Mouse (Mus musculus): Measurements from ENCODE around the gene Iffo1. TPM values are rescaled to one million over a fixed set of nuclear protein-coding genes. Genes with fewer than 3 reads are reported as not detected.

Iffo1 gene
- polyA plus RNA-seq, 1 experiment from 2014 or later: 7.9 TPM

DNA sequence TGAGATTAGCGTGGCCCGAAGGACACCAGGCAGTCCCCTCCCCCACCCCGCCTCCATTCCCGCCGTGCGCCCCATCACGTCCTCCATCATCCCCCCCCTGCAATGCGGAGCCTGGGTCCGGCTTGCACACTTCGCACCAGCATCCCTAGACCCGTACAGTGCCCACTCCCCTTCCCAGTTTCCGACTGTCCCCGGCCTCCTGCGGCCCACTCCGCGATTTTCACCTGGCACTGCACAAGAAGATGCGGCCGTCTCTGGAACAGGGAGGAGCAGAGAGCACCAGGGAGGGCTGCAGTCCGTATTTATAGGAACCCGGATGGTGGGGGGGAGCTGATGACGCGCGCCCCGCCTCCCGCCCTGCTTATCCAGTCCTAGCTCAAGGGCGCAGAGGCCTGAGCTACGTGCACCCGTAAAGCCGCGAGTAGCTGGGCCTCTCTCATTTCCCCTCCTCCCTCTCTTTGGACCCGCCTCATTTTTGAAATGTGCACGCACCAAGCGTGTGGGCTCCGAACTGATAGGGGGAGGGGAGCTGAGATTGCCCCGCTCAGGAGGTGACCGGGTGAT lies 20.4 kb downstream of the Iffo1 start:
- Histone ChIP-seq H3K4me3 (ENCODE audit: low read length) (peak overlapping the region; percentile 93), H3K36me3 (ENCODE audit: insufficient read depth, low read length) (peaks cover 60% of the 10 kb centered on the region), H3K4me2 (replicated peaks; ENCODE audit: low read depth, low read length) (peak overlapping the region; percentile 80), H3K9ac (replicated peaks; ENCODE audit: low read length) (peak overlapping the region; percentile 96), H3K27me3 (ENCODE audit: insufficient read depth, low read length) (no peaks in the 10 kb centered on the region), H3K4me1 (ENCODE audit: insufficient read depth, low read length) (peaks cover 47% of the 10 kb centered on the region), H3K27ac (ENCODE audit: low read length) (peak overlapping the region; percentile 95), H3K9me3 (ENCODE audit: low read length) (no peaks in the 10 kb centered on the region)
- WGBS: under 1% methylated on average over 33 of the region's 36 CpGs
- peak; percentile 93 for ATAC-seq (ENCODE audit: low FRiP score, low TSS enrichment)

DNA sequence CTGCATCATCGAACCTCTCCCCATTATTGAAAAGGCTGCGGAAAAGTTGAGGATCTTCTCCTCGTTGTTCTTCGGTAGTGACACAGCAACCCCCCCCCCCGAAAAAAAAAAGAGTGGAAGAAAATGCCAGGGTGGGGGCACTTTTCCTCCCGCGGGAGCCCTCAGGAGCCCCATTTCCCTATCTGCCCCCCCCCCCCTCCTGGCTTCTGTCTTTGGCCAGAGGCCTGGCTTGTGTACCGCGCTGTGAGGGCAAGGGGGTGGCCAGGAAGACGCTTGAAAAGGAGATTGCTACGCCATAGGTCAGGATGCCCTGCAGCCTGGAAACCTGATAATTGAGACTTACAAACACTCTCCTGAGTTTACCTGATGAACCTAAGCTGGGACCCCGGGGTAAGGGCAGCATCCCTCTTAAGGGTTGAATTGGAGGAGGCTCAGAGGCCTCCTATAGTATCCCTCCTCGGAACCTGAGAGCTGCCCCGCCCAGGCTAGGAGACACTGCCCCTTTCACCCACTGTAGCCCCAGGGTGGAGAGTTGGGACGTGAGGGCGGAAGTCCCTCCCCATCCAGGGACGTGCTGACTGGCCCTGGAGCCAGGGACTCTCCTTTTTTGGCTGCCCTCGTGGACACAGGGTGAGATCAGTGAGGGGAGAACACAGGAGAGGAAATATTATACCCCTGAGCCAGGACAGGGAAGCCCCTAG lies 21.2 kb downstream of the Iffo1 start, which contains the start of gene Gapdh:
Gapdh (minus strand) TSS at position 417 of the 701 bp plus-strand sequence.
- H3K9ac ChIP-seq (replicated peaks; ENCODE audit: low read length): peak within 1 kb of the TSS; percentile 96
- H3K4me3 ChIP-seq (ENCODE audit: low read length): peak within 1 kb of the TSS; percentile 93
- H3K4me2 ChIP-seq (replicated peaks; ENCODE audit: low read depth, low read length): peak within 1 kb of the TSS; percentile 80
- H3K27ac ChIP-seq (ENCODE audit: low read length): peak within 1 kb of the TSS; percentile 95
- H3K9me3 ChIP-seq (ENCODE audit: low read length): no peaks in the 10 kb centered on the region
- no peaks in the 10 kb centered on the region for H3K27me3 ChIP-seq (ENCODE audit: insufficient read depth, low read length)
- H3K4me1 ChIP-seq (ENCODE audit: insufficient read depth, low read length): peaks cover 42% of the 10 kb centered on the region
- under 1% methylated on average over 18 of the region's 18 CpGs for WGBS
- peaks cover 60% of the 10 kb centered on the region for H3K36me3 ChIP-seq (ENCODE audit: insufficient read depth, low read length)
- ATAC-seq (ENCODE audit: low FRiP score, low TSS enrichment): peak; percentile 73

GRCm38 (mm10) chr6:125166861-125167650 lies 22.0 kb downstream of the Iffo1 start:
- Histone ChIP-seq H3K4me1 (ENCODE audit: insufficient read depth, low read length) (peaks cover 35% of the 10 kb centered on the region), H3K9me3 (ENCODE audit: low read length) (no peaks in the 10 kb centered on the region), H3K27me3 (ENCODE audit: insufficient read depth, low read length) (no peaks in the 10 kb centered on the region), H3K4me2 (replicated peaks; ENCODE audit: low read depth, low read length) (peak overlapping the region; percentile 80), H3K9ac (replicated peaks; ENCODE audit: low read length) (peak overlapping the region; percentile 96), H3K27ac (ENCODE audit: low read length) (peak overlapping the region; percentile 89), H3K4me3 (ENCODE audit: low read length) (peak overlapping the region; percentile 93), H3K36me3 (ENCODE audit: insufficient read depth, low read length) (peaks cover 64% of the 10 kb centered on the region)
- ATAC-seq (ENCODE audit: low FRiP score, low TSS enrichment): peak; percentile 17; the same call in 1 of the 2 replicates
- 22% methylated on average over 10 of the region's 10 CpGs for WGBS

DNA sequence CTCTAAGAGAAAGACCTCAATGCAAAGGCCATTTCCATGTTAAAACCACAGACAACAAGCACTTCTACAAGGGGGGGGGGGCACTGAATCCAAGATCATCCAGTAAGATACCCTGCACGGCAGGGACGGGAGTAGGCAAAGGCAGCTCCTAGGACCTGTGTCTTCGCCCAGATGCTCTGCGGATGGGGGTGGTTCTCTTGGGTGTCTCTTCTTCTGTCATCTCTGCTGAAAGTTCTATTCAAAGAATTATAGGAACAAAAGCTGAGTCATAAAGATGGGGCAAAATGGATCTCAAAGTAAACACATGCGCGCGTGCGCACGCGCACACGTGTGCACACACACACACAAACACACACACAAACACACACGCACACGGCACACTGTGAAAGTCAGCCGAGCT lies 23.0 kb downstream of the Iffo1 start:
- Histone ChIP-seq H3K9me3 (ENCODE audit: low read length) (no peaks in the 10 kb centered on the region), H3K27ac (ENCODE audit: low read length) (no peak overlapping the region), H3K4me2 (replicated peaks; ENCODE audit: low read depth, low read length) (no peak overlapping the region), H3K27me3 (ENCODE audit: insufficient read depth, low read length) (no peaks in the 10 kb centered on the region), H3K4me1 (ENCODE audit: insufficient read depth, low read length) (peaks cover 29% of the 10 kb centered on the region), H3K9ac (replicated peaks; ENCODE audit: low read length) (no peak overlapping the region), H3K36me3 (ENCODE audit: insufficient read depth, low read length) (peaks cover 68% of the 10 kb centered on the region), H3K4me3 (ENCODE audit: low read length) (no peak overlapping the region)
- no peak for ATAC-seq (ENCODE audit: low FRiP score, low TSS enrichment)
- WGBS: 91% methylated on average over 14 of the region's 14 CpGs

DNA sequence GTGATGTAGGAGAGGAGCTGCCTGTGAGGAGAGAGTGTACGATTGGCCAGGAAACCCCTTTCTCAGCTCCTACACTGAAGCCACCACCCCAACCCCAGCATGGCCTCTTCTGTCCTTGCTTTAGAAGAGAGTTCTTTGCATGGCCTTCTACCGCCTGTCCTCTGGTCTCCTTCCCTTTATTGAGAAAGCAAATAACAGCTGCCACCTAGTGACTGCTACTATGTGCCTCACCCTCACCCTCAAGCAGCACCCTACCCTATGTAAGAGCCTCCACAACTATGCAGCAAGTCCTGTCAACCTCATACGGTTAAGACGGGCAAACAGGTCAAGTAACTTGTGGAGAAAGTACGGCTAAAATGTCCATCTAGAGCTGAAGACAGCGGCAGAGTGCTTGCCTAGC lies 25.2 kb downstream of the Iffo1 start:
- Histone ChIP-seq H3K4me2 (replicated peaks; ENCODE audit: low read depth, low read length) (no peak overlapping the region), H3K27ac (ENCODE audit: low read length) (no peak overlapping the region), H3K9ac (replicated peaks; ENCODE audit: low read length) (no peak overlapping the region), H3K4me1 (ENCODE audit: insufficient read depth, low read length) (peaks cover 18% of the 10 kb centered on the region), H3K9me3 (ENCODE audit: low read length) (no peaks in the 10 kb centered on the region), H3K4me3 (ENCODE audit: low read length) (no peak overlapping the region), H3K36me3 (ENCODE audit: insufficient read depth, low read length) (peaks cover 78% of the 10 kb centered on the region), H3K27me3 (ENCODE audit: insufficient read depth, low read length) (no peaks in the 10 kb centered on the region)
- no peak for ATAC-seq (ENCODE audit: low FRiP score, low TSS enrichment)
- WGBS: 80% methylated on average over 6 of the region's 6 CpGs

DNA sequence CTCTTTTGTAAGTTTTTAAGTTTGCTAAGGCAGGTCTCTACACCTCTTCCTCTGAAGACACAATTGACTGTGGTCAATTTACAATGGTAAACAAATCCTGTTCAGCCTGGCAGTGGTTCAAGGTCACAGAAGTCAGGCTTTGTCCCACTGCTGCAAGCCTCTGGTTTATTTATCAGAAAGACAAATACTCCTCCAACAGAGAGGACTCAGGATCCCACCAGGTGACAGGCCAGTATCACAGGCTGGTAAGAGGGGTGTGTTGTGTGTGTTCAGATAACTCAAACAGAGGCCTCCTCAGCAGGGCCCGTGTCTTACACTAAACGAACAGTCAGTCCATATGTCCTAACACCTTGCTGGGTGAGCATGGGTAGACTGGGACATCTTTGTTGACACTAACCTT lies 27.4 kb downstream of the Iffo1 start:
- H3K4me1 ChIP-seq (ENCODE audit: insufficient read depth, low read length): peaks cover 4% of the 10 kb centered on the region
- no peak for ATAC-seq (ENCODE audit: low FRiP score, low TSS enrichment)
- H3K9ac ChIP-seq (replicated peaks; ENCODE audit: low read length): no peak overlapping the region
- 89% methylated on average over 2 of the region's 2 CpGs for WGBS
- H3K27ac ChIP-seq (ENCODE audit: low read length): no peak overlapping the region
- H3K9me3 ChIP-seq (ENCODE audit: low read length): no peaks in the 10 kb centered on the region
- H3K4me3 ChIP-seq (ENCODE audit: low read length): no peak overlapping the region
- no peak overlapping the region for H3K4me2 ChIP-seq (replicated peaks; ENCODE audit: low read depth, low read length)
- H3K36me3 ChIP-seq (ENCODE audit: insufficient read depth, low read length): peaks cover 97% of the 10 kb centered on the region
- H3K27me3 ChIP-seq (ENCODE audit: insufficient read depth, low read length): no peaks in the 10 kb centered on the region

GRCm38 (mm10) chr6:125173256-125173655 lies 28.2 kb downstream of the Iffo1 start:
- H3K27me3 ChIP-seq (ENCODE audit: insufficient read depth, low read length): no peaks in the 10 kb centered on the region
- no peak overlapping the region for H3K4me2 ChIP-seq (replicated peaks; ENCODE audit: low read depth, low read length)
- peaks cover 98% of the 10 kb centered on the region for H3K36me3 ChIP-seq (ENCODE audit: insufficient read depth, low read length)
- H3K9ac ChIP-seq (replicated peaks; ENCODE audit: low read length): no peak overlapping the region
- no peak for ATAC-seq (ENCODE audit: low FRiP score, low TSS enrichment)
- H3K27ac ChIP-seq (ENCODE audit: low read length): no peak overlapping the region
- no peaks in the 10 kb centered on the region for H3K4me1 ChIP-seq (ENCODE audit: insufficient read depth, low read length)
- 95% methylated on average over 7 of the region's 7 CpGs for WGBS
- H3K4me3 ChIP-seq (ENCODE audit: low read length): no peak overlapping the region
- no peaks in the 10 kb centered on the region for H3K9me3 ChIP-seq (ENCODE audit: low read length)

DNA sequence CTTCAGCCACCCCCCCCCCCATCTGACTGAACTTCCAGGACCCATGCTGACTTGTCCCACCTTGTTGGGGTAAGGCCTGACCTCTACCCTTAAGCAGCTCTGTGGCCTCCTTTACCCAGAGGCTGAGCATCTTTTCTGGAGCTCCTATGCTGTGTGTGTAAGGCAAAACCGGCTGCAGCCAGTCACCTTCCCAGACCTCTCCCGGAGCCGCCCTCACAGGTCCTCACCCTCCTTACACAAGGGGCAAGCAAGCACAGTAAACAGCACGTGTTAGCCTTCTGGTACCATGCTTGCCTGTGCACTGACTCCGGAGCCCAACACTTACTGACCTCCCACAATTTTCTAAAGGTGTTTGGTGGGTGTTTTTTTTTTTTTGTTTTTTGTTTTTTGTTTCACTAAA lies 30.4 kb downstream of the Iffo1 start:
- Histone ChIP-seq H3K4me1 (ENCODE audit: insufficient read depth, low read length) (no peaks in the 10 kb centered on the region), H3K27ac (ENCODE audit: low read length) (no peak overlapping the region), H3K9me3 (ENCODE audit: low read length) (no peaks in the 10 kb centered on the region), H3K36me3 (ENCODE audit: insufficient read depth, low read length) (peaks cover 98% of the 10 kb centered on the region), H3K4me2 (replicated peaks; ENCODE audit: low read depth, low read length) (no peak overlapping the region), H3K9ac (replicated peaks; ENCODE audit: low read length) (no peak overlapping the region), H3K27me3 (ENCODE audit: insufficient read depth, low read length) (no peaks in the 10 kb centered on the region), H3K4me3 (ENCODE audit: low read length) (no peak overlapping the region)
- no peak for ATAC-seq (ENCODE audit: low FRiP score, low TSS enrichment)
- WGBS: 80% methylated on average over 5 of the region's 5 CpGs

DNA sequence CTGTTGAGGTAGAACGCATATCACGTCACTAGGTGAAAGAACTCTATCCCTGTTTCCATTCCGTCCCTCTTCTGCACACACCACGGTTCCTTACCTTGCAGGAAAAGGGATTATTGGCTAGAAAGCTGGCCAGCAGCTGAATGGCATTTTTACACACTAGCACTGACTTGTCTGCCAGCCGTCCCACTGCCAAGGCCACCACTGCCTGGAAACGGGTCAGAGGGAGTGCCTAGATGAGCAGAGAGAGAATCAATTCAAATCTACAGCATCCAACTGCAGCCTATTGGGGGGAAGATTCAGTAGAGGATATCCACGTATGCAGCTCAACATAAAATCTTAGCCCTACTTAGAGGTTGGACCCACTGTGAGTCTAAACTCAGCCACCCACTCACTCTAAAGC lies 34.6 kb downstream of the Iffo1 start:
- WGBS: 85% methylated on average over 7 of the region's 7 CpGs

More for the DNA sequence above, 34.6 kb downstream of the Iffo1 start:
- Histone ChIP-seq H3K27ac (ENCODE audit: low read length) (no peak overlapping the region), H3K36me3 (ENCODE audit: insufficient read depth, low read length) (peaks cover 96% of the 10 kb centered on the region), H3K9me3 (ENCODE audit: low read length) (no peaks in the 10 kb centered on the region), H3K27me3 (ENCODE audit: insufficient read depth, low read length) (no peaks in the 10 kb centered on the region), H3K9ac (replicated peaks; ENCODE audit: low read length) (no peak overlapping the region), H3K4me2 (replicated peaks; ENCODE audit: low read depth, low read length) (no peak overlapping the region), H3K4me3 (ENCODE audit: low read length) (no peak overlapping the region), H3K4me1 (ENCODE audit: insufficient read depth, low read length) (no peaks in the 10 kb centered on the region)
- no peak for ATAC-seq (ENCODE audit: low FRiP score, low TSS enrichment)

All from kidney, embryonic 16.5 days (tissue).